Mouse (Mus musculus) monocyte, adult 5-6 weeks (primary cell): ENCODE measurements around the gene Rfx1. TPM values are rescaled to one million over a fixed set of nuclear protein-coding genes. Genes with fewer than 3 reads are reported as not detected.

ENCODE experiments used
- ATAC-seq: fragments of 153-309, 156-312 bp; replicated peaks from 2 replicates; pipeline ENCODE4 v1.8.0; 2017; ENCODE audit warnings: mild to moderate bottlenecking; ENCODE audit not compliant: low TSS enrichment, insufficient number of reproducible peaks, severe bottlenecking, poor library complexity, low FRiP score
- total RNA-seq: library from RNA; stranded (forward); fragments of 200-1000, 200-491, 200-594 nt; gene quantifications from 3 replicates; pipeline ENCODE4 v1.2.3, GENCODE M21; 2017

Rfx1 gene
- total RNA-seq, result 8.4 to 15.4 TPM (median 10.1 TPM) in 3 replicates

DNA sequence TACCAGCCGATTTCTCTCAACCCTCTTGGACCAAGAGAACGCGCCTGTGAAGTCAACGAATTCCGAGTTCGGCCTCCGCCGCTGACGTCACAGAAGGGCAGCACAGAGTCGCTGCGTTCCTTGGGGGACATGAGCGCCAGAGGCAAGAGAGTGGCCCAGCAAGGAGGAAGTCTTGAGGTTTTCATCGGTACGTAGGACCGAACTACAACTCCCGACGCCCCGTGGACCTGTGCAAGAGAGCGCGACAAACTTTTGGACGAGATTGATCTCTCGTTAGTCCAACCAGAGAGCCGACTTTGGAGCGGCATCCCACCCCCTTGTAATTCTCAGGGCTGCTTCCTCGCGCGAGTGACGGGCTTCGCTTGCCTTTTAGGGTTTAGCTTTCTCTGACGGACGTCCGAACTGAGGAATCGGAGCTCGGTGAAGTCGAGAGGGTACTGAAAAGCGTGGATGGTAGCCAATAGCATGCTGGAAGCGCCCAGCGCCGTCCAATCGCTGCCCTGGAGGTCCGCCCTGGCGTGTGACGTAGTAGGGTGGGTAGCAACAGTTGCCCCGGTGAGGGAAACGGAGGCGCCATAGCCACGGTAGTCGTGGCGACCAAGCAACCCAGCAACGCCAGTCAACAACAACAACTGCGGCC is at the start of gene Rfx1:
Gene Rfx1, plus strand, starts transcription at position 544 of the 640 bp plus-strand sequence.
- peak; percentile 90 for ATAC-seq

DNA sequence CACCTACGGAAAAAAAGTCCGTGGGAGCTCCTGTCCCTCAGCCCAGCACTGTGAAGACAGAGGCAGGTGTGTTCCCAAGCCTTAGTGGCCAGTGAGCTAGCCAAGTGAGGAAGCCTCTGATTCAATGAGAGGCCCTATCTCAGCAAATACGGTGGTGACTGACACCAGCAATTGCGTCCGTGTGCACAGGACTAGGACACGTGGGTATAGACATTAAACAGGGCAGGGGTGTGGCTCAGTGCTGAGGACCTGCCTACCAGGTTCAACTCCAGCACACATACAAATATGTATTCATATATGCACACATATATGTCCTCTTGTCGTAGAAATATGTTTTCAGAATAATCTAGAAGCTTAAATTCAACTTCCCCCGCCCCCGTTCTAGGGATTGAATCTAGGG is 46.9 kb upstream of the Rfx1 start:
- ATAC-seq, result no peak

DNA sequence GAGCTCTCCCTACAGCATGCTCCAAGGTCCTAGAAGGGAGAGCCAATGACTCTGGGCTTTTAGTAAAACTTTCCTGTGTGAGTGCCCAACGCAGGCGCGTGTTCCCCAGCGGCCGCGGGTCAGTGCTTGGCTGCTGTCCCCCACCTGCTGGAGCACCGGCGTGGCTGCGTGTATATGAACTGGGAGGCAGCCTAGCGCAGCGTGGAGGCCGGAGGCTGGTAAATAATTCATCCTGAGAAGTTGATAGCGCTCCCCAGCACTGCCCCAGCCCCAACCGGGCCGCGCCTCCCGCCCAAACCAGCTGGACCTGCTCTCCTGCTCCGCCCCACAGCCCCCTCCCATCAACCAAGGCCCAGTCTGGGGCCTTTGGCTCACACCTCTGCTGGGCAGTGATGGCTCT is 45.5 kb upstream of the Rfx1 start, which contains the start of gene Palm3:
Gene Palm3, plus strand, starts transcription at position 376 of the 400 bp plus-strand sequence.
- ATAC-seq, result no peak

DNA sequence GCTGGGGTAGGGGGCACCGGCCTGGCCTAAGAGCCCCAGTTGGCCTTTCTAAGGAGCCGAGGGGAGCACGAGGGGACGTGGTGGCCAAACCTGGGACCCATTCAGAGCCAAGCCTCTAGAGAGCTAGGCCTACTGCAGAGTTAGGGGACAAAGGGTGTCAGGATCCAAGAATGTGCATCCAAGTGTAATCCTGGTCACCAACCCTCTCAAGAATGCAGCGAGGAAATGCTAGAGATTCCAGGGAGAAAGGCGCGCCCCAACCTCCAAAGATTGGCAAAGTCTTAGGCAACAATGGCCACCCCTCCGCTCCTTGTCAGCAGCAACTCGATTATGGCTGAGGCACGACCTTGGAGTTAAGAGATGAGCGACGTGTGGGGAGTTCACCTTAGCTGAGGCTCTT is 45.1 kb upstream of the Rfx1 start:
- ATAC-seq, result no peak

DNA sequence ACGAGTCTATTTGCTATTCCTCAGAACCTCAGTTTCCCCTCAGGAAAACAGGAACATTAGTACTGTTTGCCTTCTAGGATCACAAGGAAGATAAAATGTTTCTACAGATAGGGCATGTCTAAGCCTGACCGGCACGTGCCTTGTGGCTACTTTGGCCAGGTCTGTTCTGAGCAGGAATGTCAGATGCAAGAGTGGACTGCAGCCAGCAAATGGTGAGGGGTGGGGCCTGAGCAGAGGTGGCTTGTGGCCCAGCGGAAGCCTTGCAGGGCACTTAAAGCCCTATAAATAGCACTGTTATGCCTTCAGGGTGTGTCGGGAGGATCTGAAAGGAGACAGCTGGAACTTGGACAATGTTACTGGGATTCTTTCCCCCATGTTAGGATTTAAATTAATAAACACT is 43.5 kb upstream of the Rfx1 start:
- no peak for ATAC-seq

DNA sequence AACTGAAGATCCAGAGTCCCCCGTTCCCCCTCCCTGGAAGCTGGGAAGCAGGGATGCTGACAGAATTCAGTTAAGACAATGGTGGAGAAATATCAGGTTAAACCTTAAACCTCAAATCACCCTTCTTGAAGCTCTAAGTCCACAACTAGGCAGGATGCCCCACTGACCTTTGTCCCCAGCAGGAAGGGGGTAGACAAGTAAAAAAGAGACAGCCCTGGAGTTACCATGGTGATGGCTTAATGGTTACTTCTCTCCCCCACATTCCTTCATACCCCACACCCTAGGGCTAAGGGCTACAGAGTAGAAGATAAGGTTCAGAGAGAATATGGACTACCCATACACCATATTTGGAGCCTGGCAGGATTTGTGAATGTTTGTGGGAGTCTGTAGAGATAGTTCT is 43.0 kb upstream of the Rfx1 start:
- ATAC-seq, result no peak

DNA sequence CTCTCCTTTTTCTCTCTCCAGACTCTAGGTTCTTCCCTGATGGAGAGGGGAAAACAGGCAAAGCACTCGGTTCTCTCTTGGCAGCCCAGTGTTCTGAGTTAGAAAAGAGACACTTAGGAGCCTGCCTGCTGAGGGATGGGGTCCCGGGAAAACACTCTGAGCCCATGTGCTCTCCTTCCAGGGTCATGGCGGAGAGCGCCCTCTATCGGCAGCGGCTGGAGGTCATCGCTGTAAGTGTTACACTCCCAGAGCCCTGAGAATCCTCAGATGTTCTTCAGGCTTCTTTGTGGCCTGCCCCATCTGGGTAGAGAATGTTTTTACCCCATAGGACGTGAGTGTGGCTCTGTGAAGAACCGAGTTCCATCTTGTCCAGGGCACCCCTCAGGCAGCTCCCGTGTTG is 42.5 kb upstream of the Rfx1 start:
- no peak for ATAC-seq

DNA sequence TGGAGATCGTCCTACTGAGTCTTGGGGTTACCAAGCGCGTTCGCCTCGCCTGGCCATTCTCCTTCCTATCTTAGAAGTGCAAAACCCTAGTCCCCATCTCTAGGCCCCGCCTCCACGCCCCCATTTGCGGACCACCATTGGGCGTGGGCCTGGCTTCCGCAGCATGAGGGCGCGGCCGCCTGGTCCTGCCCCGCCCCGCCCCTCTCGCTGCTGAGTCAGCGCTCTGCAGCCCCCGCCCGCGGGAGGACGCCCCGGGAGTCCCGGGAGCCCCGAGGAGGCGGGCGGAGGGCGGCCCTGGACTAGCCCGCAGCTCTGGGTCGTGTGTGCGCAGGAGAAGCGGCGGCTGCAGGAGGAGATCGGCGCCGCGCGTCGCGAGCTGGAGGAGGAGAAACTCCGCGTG is 40.8 kb upstream of the Rfx1 start:
- ATAC-seq, result no peak

DNA sequence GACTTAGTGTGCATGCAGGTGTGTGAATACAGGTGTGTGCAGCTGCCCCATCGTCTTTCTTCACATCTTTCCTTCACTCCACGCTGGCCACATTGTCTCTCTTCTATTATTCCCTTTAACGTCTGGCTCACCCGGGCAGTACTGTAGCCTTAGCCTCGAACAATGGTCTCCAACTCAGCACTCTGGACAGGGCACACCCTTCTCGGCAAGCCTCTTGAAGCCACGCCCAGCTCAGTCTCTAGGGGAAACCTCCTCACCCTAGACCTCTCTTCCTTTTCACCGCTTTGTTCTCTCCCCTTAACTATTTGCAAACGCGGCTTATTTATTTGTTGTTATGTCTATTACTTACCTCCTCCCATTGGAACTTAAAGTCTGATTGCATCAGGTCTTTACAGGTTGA is 39.2 kb upstream of the Rfx1 start:
- no peak for ATAC-seq

DNA sequence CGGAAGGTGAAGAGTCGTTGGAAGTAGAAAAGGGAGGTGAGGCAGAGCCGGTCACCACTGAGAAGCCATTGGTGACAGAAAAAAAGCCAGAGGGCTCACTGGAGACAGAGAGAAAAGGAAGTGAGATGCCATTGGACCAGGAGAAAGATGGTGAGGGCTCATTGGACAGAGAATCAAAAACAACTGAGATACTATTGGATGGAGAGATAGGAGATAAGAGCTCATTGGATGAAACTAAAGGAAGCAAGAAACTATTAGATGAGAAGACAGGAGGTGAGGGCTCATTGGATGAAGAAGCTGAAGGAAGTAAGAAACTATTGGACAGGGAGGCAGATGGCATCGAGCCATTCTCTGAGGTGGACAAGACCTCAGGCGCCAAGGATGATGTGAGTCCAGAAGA is 37.4 kb upstream of the Rfx1 start:
- no peak for ATAC-seq

DNA sequence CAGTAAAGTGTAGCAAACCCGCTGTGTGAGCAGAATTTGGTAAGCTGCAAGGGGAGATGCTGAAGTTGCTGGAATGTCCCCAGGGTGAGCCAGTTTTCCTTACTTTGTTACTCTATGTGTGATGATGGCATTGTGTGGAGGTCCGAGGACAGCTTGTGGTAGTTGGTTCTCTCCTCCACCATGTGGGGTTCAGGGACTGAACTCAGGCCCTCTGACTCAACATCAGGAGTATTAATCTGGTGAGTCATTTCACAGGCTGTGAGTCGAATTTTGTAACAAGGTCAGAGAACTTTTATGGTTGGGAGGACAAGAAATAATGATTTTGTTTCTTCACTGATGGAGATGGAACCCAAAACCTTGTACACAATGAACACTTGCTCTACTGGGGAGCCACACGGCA is 33.9 kb upstream of the Rfx1 start:
- ATAC-seq, result no peak

DNA sequence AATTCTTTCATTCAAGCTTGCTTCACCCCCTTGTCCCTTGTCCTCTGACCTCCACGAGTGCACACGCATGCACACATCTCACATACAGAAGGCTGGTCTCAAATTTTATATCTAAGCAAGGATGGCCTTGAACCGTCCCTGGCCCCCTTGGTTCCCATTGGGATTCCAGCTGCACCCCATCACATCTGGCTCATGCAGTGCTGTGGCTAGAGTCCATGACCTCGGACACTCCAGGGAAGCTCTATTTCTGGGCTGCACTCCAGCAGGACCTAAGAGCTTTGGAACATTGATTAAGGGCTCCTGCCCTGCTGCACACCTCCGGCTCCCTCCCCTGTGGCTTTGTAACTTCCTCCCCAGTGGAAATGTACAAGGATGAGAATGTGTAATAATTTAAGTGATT is 28.6 kb upstream of the Rfx1 start:
- no peak for ATAC-seq

DNA sequence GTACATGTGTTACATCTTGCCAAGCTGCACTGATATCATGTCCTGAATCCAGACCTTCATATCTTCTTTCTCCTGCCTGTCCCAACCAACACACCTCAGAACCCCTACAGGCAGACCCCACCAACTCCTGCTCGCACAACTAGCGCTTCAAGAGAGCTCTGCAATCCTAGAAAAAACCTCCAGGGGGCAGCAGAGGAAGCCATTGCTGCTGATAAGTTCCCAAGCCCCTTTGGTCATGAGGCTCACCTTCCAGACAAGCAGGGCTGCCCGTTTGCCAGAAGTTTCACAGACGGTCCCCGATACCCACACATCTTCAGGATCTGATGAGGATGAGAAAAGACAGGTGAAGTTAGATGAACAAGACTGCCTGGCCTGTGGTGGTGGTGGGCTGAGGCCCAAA is 27.6 kb upstream of the Rfx1 start:
- ATAC-seq, result peak; percentile 50

DNA sequence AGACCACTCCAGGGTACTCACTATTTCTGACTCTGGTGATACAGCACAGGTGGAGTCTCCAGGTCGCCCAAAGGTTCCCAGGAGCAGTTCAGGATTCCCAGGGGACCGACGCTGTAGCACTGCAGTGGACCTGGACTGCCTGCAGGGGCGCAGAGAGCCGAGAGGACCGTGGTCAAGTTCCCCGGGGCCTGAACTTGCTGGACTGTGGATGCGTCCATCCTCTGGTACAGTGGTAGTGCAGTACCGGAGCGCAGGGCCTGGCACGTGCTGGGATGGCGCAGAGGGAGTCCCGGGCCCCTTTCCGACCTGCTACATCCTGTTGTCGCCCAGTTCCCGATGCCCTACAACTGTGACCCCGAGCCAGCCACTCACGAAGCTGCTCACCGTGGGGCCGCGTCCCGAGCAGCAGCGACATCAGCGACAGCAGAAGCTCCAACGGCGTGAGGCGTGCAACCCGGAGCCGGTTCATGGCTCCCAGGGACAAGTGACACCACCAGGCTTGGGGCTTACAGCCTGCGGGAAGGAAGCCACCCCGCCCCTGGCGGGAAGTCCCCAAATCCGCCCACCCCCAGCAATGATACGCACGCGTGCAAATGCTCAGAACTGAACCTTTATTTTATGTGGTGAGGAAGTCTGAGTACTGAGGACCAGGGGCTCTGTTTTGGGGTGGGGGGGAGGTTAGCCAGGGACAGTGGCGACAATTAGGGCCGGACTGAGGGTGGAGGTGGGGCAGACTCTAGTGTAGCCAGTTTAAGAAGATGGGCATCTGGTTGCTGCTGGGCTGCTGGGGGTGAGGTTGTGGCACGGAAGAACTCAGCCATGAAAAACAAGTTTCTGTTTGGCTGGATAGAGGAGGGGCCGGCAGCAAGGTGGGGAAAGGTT is 24.3 kb upstream of the Rfx1 start, which contains the start of gene Il27ra:
Gene Il27ra, minus strand, starts transcription at position 524 of the 882 bp plus-strand sequence.
- peak; percentile 83 for ATAC-seq

DNA sequence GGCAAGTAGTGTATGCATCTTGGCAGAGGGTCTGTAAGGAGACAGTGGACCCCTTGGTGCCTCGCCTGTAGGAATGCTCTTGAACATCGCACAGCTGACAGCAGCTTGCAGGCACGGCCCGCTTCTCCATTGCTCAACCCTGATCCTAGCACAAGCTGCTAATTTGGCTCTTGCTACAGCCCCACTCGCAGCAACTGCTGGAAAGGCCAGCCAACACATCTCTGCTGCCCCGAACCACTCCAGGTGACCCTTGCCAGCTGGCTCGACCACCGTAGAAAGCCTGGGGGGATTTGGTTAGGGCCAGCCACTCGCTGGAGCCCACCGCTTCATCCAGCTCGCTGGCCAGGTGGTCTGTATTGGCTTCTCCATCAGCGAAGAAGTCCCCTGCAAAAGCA is 23.7 kb upstream of the Rfx1 start:
- ATAC-seq, result no peak

DNA sequence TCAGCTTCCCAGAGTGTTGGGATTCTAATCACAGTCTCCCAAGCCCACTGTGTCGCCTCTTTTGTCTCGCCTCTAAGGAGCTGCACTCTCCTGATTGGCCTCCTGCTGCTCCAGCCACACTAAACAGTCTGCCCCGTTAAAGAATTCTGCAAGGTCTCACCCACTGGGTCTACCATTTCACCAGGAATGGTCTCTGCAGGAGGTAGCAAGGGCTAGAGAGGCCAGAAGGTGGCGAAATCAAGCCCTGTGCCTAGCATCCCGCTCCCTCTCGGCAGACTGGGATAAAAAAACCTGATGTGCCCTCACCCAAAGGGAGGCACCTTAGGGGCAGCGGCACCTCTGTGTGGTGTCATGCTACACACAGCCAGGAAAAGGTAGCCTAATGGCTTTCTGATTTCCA is 22.5 kb upstream of the Rfx1 start:
- no peak for ATAC-seq

DNA sequence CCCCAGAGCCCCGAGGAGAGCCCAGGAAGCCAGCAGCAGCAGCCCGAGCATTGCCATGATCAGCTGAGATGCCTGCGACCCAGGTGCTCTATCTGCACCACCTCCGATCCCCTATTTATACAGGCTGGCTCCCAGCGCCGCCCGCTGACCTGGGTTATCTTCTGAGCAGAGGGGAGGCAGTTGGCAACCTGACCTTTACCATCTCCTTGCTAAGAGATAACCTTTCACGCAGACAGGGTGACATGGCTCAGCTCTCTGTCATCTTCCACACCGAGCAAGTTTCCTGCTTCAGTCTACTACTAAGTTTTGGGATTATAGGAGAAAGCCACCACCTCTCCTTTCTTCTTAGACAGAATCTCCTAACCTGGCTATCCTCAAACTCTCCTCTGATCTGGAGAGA is 21.7 kb upstream of the Rfx1 start, which contains the start of gene Rln3:
Gene Rln3, minus strand, starts transcription at position 101 of the 400 bp plus-strand sequence.
- ATAC-seq, result no peak

DNA sequence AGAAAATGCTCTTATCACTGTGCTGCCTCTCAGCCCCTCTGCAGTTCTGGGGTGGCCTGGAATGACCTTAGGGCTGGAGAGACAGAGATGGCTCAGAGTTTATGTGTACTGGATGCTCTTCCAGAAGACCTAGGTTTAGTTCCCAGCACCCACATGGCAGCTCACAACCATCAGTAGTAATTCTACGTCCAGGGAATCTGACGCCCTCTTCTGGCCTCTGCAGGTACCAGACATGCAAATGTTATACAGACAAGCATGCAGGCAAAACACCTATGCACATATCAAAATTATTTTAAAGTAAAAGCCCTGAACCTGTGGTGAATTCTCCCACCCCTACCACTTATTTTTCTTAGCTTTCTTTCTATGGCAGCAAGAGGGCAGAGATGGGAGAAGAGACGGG is 20.1 kb upstream of the Rfx1 start:
- ATAC-seq, result no peak

DNA sequence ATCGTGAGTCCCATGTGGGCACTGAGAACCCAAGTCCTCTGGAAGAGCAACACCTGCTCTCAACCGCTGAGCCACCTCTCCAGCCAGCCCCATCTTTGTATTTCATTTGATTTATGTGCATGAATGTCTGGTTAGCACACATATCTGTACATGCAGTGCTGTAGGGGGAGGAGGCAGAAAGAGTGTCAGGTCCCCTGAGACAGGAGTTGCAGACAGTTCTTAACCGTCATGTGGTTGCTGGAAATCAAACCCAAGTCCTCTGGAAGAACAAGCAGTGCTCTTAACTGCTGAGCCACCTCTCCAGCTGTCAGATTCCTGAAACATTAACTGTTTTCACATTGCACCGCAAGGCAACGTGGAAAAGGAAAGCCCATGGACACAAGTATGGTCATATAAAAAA is 18.5 kb upstream of the Rfx1 start:
- ATAC-seq, result no peak

DNA sequence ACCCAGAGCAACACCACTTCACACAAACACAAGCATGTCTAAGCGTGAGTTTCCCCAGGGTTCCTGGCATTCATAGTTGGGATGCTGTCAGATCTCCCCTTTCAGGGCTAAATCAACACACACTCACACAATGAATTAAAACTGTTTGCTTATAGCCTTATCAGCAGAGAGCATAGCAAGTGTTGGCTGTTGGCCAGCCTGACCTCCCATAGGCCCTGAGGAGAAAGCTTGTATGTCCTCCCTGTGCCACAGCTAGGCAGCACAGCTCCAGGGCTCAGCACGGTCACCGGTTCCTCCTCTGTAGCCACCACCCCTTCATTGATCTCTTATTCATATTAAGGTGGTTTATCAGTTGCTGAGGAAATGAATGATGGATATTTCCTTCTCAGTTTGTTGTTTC is 13.9 kb upstream of the Rfx1 start:
- no peak for ATAC-seq
